Mouse (Mus musculus): Measurements from ENCODE around the gene Selplg. TPM values are rescaled to one million over a fixed set of nuclear protein-coding genes. Genes with fewer than 3 reads are reported as not detected.
A peak's percentile ranks its signal among the peaks of the same experiment; 100 is the strongest.

Selplg gene
- polyA plus RNA-seq, 1 experiment from 2014 or later: 18.9 TPM

- WGBS (ENCODE audit: insufficient replicate concordance): 84% methylated on average over 9 of the region's 9 CpGs
- H3K36me3 ChIP-seq (replicated peaks; ENCODE audit: insufficient read depth, low read length): peaks cover 39% of the 10 kb centered on the region
- ATAC-seq: no peak
These were observed 10.5 kb upstream of the Selplg start for GRCm38 (mm10) chr5:113842906-113843305.

GRCm38 (mm10) chr5:113842244-113842643 is 9.8 kb upstream of the Selplg start:
- no peak for DNase-seq
- no peak overlapping the region for H3K4me3 ChIP-seq (ENCODE audit: low read depth, low read length)
- peak overlapping the region; percentile 79 for H3K27ac ChIP-seq (ENCODE audit: low read depth)
- no peak overlapping the region for H3K9ac ChIP-seq (replicated peaks)
- H3K36me3 ChIP-seq (replicated peaks; ENCODE audit: insufficient read depth, low read length): peaks cover 32% of the 10 kb centered on the region
- no peak overlapping the region for H3K4me2 ChIP-seq (ENCODE audit: low read depth, low read length)
- WGBS (ENCODE audit: insufficient replicate concordance): 53% methylated on average over 9 of the region's 9 CpGs
- H3K9me3 ChIP-seq (ENCODE audit: low read length): no peaks in the 10 kb centered on the region
- no peak for ATAC-seq
- peaks cover 4% of the 10 kb centered on the region; the same call in 1 of the 2 replicates for H3K4me1 ChIP-seq (ENCODE audit: insufficient read depth)
- no peaks in the 10 kb centered on the region for H3K27me3 ChIP-seq (ENCODE audit: insufficient read depth, low read length)
- TF ChIP-seq CTCF (IDR thresholded peaks at IDR 0.05; ENCODE audit: low read depth): no peak
- TF ChIP-seq EP300 (IDR thresholded peaks at IDR 0.05; ENCODE audit: low read depth): no peak

More at GRCm38 (mm10) chr5:113842906-113843305, 10.5 kb upstream of the Selplg start:
- Histone ChIP-seq H3K9ac (replicated peaks) (no peak overlapping the region), H3K4me2 (ENCODE audit: low read depth, low read length) (no peak overlapping the region), H3K4me1 (ENCODE audit: insufficient read depth) (peaks cover 4% of the 10 kb centered on the region; the same call in 1 of the 2 replicates), H3K27me3 (ENCODE audit: insufficient read depth, low read length) (no peaks in the 10 kb centered on the region), H3K9me3 (ENCODE audit: low read length) (no peaks in the 10 kb centered on the region), H3K27ac (ENCODE audit: low read depth) (peak overlapping the region; percentile 22; the same call in 1 of the 2 replicates), H3K4me3 (ENCODE audit: low read depth, low read length) (no peak overlapping the region)
- no peak for DNase-seq
- TF ChIP-seq CTCF (IDR thresholded peaks at IDR 0.05; ENCODE audit: low read depth): no peak
- TF ChIP-seq EP300 (IDR thresholded peaks at IDR 0.05; ENCODE audit: low read depth): no peak

DNA sequence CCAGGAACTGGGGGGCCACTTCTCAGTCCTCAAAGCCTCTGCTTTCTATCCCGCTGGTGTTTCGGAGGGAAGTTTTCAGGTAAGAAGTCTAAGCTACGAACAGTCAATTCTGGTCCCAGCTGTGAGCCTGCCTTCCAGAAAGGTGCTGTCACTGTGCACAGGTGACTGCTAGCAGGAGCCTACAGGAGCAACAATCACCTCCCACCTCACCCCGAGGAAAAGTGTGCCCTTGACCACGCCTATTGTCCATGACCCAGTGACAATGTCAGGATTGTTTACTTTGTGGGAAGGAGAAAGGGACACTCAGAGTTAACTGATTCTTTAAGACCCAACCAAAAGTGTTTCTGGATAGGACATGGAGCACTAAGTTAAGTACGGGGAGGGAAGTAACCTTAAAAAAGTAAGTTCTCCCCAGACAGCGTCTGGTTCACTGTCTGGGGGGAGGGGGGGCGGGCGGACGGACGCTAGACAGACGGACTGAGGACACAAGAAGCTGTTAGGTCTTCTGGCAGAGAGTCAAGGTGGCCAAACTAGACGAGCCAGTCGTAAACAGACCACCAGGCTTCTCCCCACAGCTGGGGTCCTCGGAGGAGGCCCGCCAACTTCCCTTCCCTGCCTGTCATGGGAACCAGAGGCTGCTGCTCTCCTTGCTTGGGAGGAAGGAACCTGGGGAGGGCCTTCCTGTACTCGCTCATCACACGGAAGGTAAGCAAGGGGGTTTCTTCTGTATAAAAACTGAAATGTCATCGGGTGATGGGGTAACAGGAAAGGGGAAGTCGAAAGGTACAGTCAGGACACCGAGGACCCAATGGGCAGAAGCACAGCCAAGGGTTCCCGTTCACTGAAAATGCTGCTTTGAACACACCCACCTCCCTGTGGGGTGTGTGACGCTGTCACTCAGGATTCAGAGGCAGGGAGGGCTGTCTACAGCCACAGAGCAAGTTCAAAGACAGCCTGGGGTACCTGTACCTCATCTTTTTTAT is 9.1 kb upstream of the Selplg start:
- ATAC-seq: peak; percentile 52
- no peaks in the 10 kb centered on the region for H3K9me3 ChIP-seq (ENCODE audit: low read length)
- peak; percentile 35 for DNase-seq
- peaks cover 3% of the 10 kb centered on the region; the same call in 1 of the 2 replicates for H3K4me1 ChIP-seq (ENCODE audit: insufficient read depth)
- no peak overlapping the region for H3K4me3 ChIP-seq (ENCODE audit: low read depth, low read length)
- peaks cover 26% of the 10 kb centered on the region for H3K36me3 ChIP-seq (replicated peaks; ENCODE audit: insufficient read depth, low read length)
- WGBS (ENCODE audit: insufficient replicate concordance): 51% methylated on average over 23 of the region's 23 CpGs
- no peaks in the 10 kb centered on the region for H3K27me3 ChIP-seq (ENCODE audit: insufficient read depth, low read length)
- peak overlapping the region; percentile 79 for H3K27ac ChIP-seq (ENCODE audit: low read depth)
- no peak overlapping the region for H3K4me2 ChIP-seq (ENCODE audit: low read depth, low read length)
- no peak overlapping the region for H3K9ac ChIP-seq (replicated peaks)
- TF ChIP-seq EP300 (IDR thresholded peaks at IDR 0.05; ENCODE audit: low read depth) (no peak), CTCF (IDR thresholded peaks at IDR 0.05; ENCODE audit: low read depth) (no peak)

DNA sequence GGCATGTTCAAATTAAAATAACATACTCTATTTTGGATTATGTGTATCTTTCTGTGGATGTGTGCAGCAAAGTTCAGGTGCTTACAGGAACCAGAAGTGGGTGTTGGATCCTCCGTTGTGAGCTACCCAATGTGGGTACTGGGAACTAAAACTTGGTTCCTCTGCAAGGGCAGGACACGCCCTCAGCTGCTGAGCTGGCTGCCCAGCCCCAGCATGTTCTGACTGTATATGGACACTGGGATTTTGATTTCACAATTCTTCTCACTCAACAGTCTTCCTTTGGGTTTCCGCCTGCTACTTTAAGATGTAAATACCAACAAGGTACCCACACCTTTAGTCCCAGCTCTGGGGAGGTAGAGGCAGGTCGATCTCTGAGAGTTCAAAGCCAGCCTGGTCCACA is 8.0 kb upstream of the Selplg start:
- Histone ChIP-seq H3K9ac (replicated peaks) (no peak overlapping the region), H3K27ac (ENCODE audit: low read depth) (0 out of 2 replicates have a peak overlapping the region, but pooled peaks have one; percentile 11), H3K27me3 (ENCODE audit: insufficient read depth, low read length) (no peaks in the 10 kb centered on the region), H3K4me1 (ENCODE audit: insufficient read depth) (no peaks in the 10 kb centered on the region; the same call in 1 of the 2 replicates), H3K36me3 (replicated peaks; ENCODE audit: insufficient read depth, low read length) (peaks cover 15% of the 10 kb centered on the region), H3K4me3 (ENCODE audit: low read depth, low read length) (no peak overlapping the region), H3K9me3 (ENCODE audit: low read length) (no peaks in the 10 kb centered on the region), H3K4me2 (ENCODE audit: low read depth, low read length) (no peak overlapping the region)
- 60% methylated on average over 4 of the region's 4 CpGs for WGBS (ENCODE audit: insufficient replicate concordance)
- ATAC-seq (no peak), DNase-seq (no peak)
- TF ChIP-seq CTCF (IDR thresholded peaks at IDR 0.05; ENCODE audit: low read depth): no peak
- TF ChIP-seq EP300 (IDR thresholded peaks at IDR 0.05; ENCODE audit: low read depth): no peak

DNA sequence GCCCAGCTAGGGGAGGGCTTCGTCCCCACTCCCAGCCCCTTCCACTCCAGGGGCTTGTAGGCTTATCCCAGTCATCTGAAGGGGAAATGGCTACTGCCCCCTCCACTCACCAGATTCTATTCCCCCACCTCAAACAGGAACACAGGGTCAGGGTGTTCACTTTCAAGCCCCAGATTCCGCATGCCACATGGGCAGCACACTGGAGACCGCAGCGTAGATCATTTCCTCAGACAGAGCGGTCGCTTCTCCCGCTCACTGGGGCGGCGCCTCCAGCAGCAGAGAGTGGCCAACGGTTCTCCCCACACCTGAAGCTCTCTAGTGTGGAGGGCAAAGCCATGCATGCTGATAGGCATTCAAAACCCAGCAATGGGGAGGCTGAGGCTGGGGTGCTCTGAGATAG is 4.5 kb upstream of the Selplg start:
- WGBS (ENCODE audit: insufficient replicate concordance): 46% methylated on average over 10 of the region's 10 CpGs
- no peak for TF ChIP-seq EP300 (IDR thresholded peaks at IDR 0.05; ENCODE audit: low read depth)
- no peak for TF ChIP-seq CTCF (IDR thresholded peaks at IDR 0.05; ENCODE audit: low read depth)
- Histone ChIP-seq H3K36me3 (replicated peaks; ENCODE audit: insufficient read depth, low read length) (no peaks in the 10 kb centered on the region; the same call in 1 of the 2 replicates), H3K27ac (ENCODE audit: low read depth) (0 out of 2 replicates have a peak overlapping the region, but pooled peaks have one; percentile 39), H3K4me3 (ENCODE audit: low read depth, low read length) (no peak overlapping the region), H3K9ac (replicated peaks) (no peak overlapping the region), H3K4me2 (ENCODE audit: low read depth, low read length) (no peak overlapping the region), H3K9me3 (ENCODE audit: low read length) (no peaks in the 10 kb centered on the region), H3K4me1 (ENCODE audit: insufficient read depth) (no peaks in the 10 kb centered on the region), H3K27me3 (ENCODE audit: insufficient read depth, low read length) (no peaks in the 10 kb centered on the region)
- ATAC-seq (no peak), DNase-seq (no peak)

- peak overlapping the region; percentile 83 for H3K27ac ChIP-seq (ENCODE audit: low read depth)
These were observed 988 bp upstream of the Selplg start for GRCm38 (mm10) chr5:113833316-113833947.

More at GRCm38 (mm10) chr5:113833316-113833947, 988 bp upstream of the Selplg start:
- TF ChIP-seq CTCF (IDR thresholded peaks at IDR 0.05; ENCODE audit: low read depth) (no peak), EP300 (IDR thresholded peaks at IDR 0.05; ENCODE audit: low read depth) (no peak)
- no peak for DNase-seq
- Histone ChIP-seq H3K9me3 (ENCODE audit: low read length) (no peaks in the 10 kb centered on the region), H3K9ac (replicated peaks) (no peak overlapping the region), H3K36me3 (replicated peaks; ENCODE audit: insufficient read depth, low read length) (no peaks in the 10 kb centered on the region), H3K27me3 (ENCODE audit: insufficient read depth, low read length) (no peaks in the 10 kb centered on the region), H3K4me1 (ENCODE audit: insufficient read depth) (peaks cover 4% of the 10 kb centered on the region; the same call in 1 of the 2 replicates), H3K4me3 (ENCODE audit: low read depth, low read length) (no peak overlapping the region), H3K4me2 (ENCODE audit: low read depth, low read length) (no peak overlapping the region)
- 50% methylated on average over 16 of the region's 16 CpGs for WGBS (ENCODE audit: insufficient replicate concordance)
- ATAC-seq: no peak

All from liver, postnatal 0 days (tissue).